Mouse (Mus musculus) heart, embryonic 15.5 days (tissue): ENCODE measurements around the gene Oas1f. TPM values are rescaled to one million over a fixed set of nuclear protein-coding genes. Genes with fewer than 3 reads are reported as not detected.

ENCODE experiments used
- ATAC-seq: fragments of 200-750 bp; cut with Nextera tagmentation; replicated peaks from 2 replicates; pipeline ENCODE4 v1.8.0; 2017; ENCODE audit warnings: low read depth, moderate TSS enrichment; ENCODE audit not compliant: insufficient number of reproducible peaks, insufficient read depth, low FRiP score
- H3K27ac ChIP-seq: fragments of 300-500 bp; sonication (generic); 2 replicates; pipeline ENCODE4 v1.5.1; 2015; ENCODE audit warnings: mild to moderate bottlenecking, inconsistent platforms
- H3K27me3 ChIP-seq: fragments of 300-500 bp; sonication (generic); 2 replicates; pipeline ENCODE4 v1.6.1; 2015; ENCODE audit warnings: inconsistent platforms
- H3K36me3 ChIP-seq: fragments of 300-500 bp; sonication (generic); 2 replicates; pipeline ENCODE4 v1.6.1; 2015; ENCODE audit warnings: mild to moderate bottlenecking, inconsistent platforms
- H3K4me1 ChIP-seq: fragments of 300-500 bp; sonication (generic); replicated peaks from 2 replicates; pipeline ENCODE4 v1.6.1; 2015; ENCODE audit warnings: inconsistent platforms
- H3K4me2 ChIP-seq: fragments of 300-500 bp; sonication (generic); 2 replicates; pipeline ENCODE4 v1.6.1; 2015; ENCODE audit warnings: inconsistent platforms, mild to moderate bottlenecking, moderate library complexity
- H3K4me3 ChIP-seq: fragments of 300-500 bp; sonication (generic); 2 replicates; pipeline ENCODE4 v1.5.1; 2015; ENCODE audit warnings: mild to moderate bottlenecking, inconsistent platforms
- H3K9ac ChIP-seq: fragments of 300-500 bp; sonication (generic); 2 replicates; pipeline ENCODE4 v1.6.1; 2015; ENCODE audit warnings: mild to moderate bottlenecking, inconsistent platforms
- H3K9me3 ChIP-seq: fragments of 300-500 bp; sonication (generic); replicated peaks from 2 replicates; pipeline ENCODE4 v1.6.1; 2016; ENCODE audit warnings: inconsistent platforms
- WGBS: fragments of 180-500 bp; shearing (Covaris S2); methylation state at CpG from one replicate; pipeline ENCODE4 v1.1.7; 2015; ENCODE audit warnings: mixed read lengths; 5-methylcytosine and 5-hydroxymethylcytosine counted together
- polyA plus RNA-seq: library from polyadenylated mRNA; unstranded; fragments of >200 nt; fragmentation: Nextera tagmentation; extraction: Ambion mirVana; gene quantifications from 2 replicates; pipeline ENCODE4 v1.2.1, GENCODE M21; 2015

Gene Oas1f
- polyA plus RNA-seq, 1 experiment from 2014 or later = not detected

GRCm38 (mm10) chr5:120833335-120834280 is 13.6 kb upstream of the Oas1f start:
- H3K27me3 ChIP-seq = peaks cover 26% of the 10 kb centered on the region
- no peak overlapping the region for H3K4me2 ChIP-seq
- WGBS = 15% methylated on average over 17 of the region's 17 CpGs
- no peak for ATAC-seq
- no peak overlapping the region for H3K27ac ChIP-seq
- H3K9me3 ChIP-seq = no peaks in the 10 kb centered on the region
- H3K4me1 ChIP-seq = no peaks in the 10 kb centered on the region
- H3K9ac ChIP-seq = no peak overlapping the region
- H3K36me3 ChIP-seq = no peaks in the 10 kb centered on the region
- no peak overlapping the region for H3K4me3 ChIP-seq

- no peak for ATAC-seq
- H3K4me2 ChIP-seq = no peak overlapping the region
- H3K9me3 ChIP-seq = no peaks in the 10 kb centered on the region
- no peak overlapping the region for H3K4me3 ChIP-seq
- H3K27me3 ChIP-seq = peaks cover 26% of the 10 kb centered on the region
- H3K27ac ChIP-seq = no peak overlapping the region
- WGBS = 7% methylated on average over 8 of the region's 8 CpGs
- no peaks in the 10 kb centered on the region for H3K4me1 ChIP-seq
- no peaks in the 10 kb centered on the region for H3K36me3 ChIP-seq
- H3K9ac ChIP-seq = no peak overlapping the region
Measured at GRCm38 (mm10) chr5:120836731-120837585, 10.2 kb upstream of the Oas1f start.

GRCm38 (mm10) chr5:120844713-120845112 is 2.5 kb upstream of the Oas1f start:
- Histone ChIP-seq H3K27ac (no peak overlapping the region), H3K4me2 (no peak overlapping the region), H3K4me3 (no peak overlapping the region), H3K9ac (no peak overlapping the region), H3K27me3 (no peaks in the 10 kb centered on the region), H3K9me3 (no peaks in the 10 kb centered on the region), H3K4me1 (no peaks in the 10 kb centered on the region), H3K36me3 (no peaks in the 10 kb centered on the region)
- 59% methylated on average over 3 of the region's 3 CpGs for WGBS
- ATAC-seq = no peak

GRCm38 (mm10) chr5:120849601-120850136 is 2.5 kb downstream of the Oas1f start:
- Histone ChIP-seq H3K27me3 (no peaks in the 10 kb centered on the region), H3K4me1 (no peaks in the 10 kb centered on the region), H3K9ac (no peak overlapping the region), H3K9me3 (0 out of 2 replicates have a peak, but pooled peaks cover 4% of the 10 kb centered on the region), H3K36me3 (no peaks in the 10 kb centered on the region), H3K4me2 (no peak overlapping the region), H3K27ac (no peak overlapping the region), H3K4me3 (no peak overlapping the region)
- ATAC-seq = no peak
- 62% methylated on average over 3 of the region's 3 CpGs for WGBS

GRCm38 (mm10) chr5:120859241-120859640 is 12.1 kb downstream of the Oas1f start:
- 52% methylated on average over 2 of the region's 2 CpGs for WGBS

GRCm38 (mm10) chr5:120861121-120861520 is 14.0 kb downstream of the Oas1f start, which contains the start of gene Oas1h:
Gene Oas1h (plus strand): TSS chr5:120861421.
- H3K4me3 ChIP-seq = no peak within 1 kb of the TSS
- no peaks in the 10 kb centered on the region for H3K9me3 ChIP-seq
- 64% methylated on average over 4 of the region's 4 CpGs for WGBS
- no peaks in the 10 kb centered on the region for H3K4me1 ChIP-seq
- no peaks in the 10 kb centered on the region for H3K36me3 ChIP-seq
- no peak within 1 kb of the TSS for H3K9ac ChIP-seq
- no peaks in the 10 kb centered on the region for H3K27me3 ChIP-seq
- no peak within 1 kb of the TSS for H3K4me2 ChIP-seq
- ATAC-seq = no peak
- H3K27ac ChIP-seq = no peak within 1 kb of the TSS

More at GRCm38 (mm10) chr5:120859241-120859640, 12.1 kb downstream of the Oas1f start:
- no peak for ATAC-seq
- H3K4me1 ChIP-seq = no peaks in the 10 kb centered on the region
- no peak overlapping the region for H3K27ac ChIP-seq
- no peaks in the 10 kb centered on the region for H3K36me3 ChIP-seq
- H3K9me3 ChIP-seq = 0 out of 2 replicates have a peak, but pooled peaks cover 2% of the 10 kb centered on the region
- H3K9ac ChIP-seq = no peak overlapping the region
- no peak overlapping the region for H3K4me2 ChIP-seq
- no peak overlapping the region for H3K4me3 ChIP-seq
- H3K27me3 ChIP-seq = no peaks in the 10 kb centered on the region

GRCm38 (mm10) chr5:120865336-120865860 is 18.2 kb downstream of the Oas1f start:
- Histone ChIP-seq H3K27ac (no peak overlapping the region), H3K4me2 (no peak overlapping the region), H3K9me3 (no peaks in the 10 kb centered on the region), H3K27me3 (no peaks in the 10 kb centered on the region; the same call in 1 of the 2 replicates), H3K4me1 (no peaks in the 10 kb centered on the region), H3K9ac (no peak overlapping the region), H3K36me3 (no peaks in the 10 kb centered on the region), H3K4me3 (no peak overlapping the region)
- no peak for ATAC-seq
- 50% methylated on average over 3 of the region's 3 CpGs for WGBS

GRCm38 (mm10) chr5:120869436-120870015 is 22.4 kb downstream of the Oas1f start:
- ATAC-seq = no peak
- H3K27me3 ChIP-seq = no peaks in the 10 kb centered on the region; the same call in 1 of the 2 replicates
- no peak overlapping the region for H3K4me3 ChIP-seq
- H3K9me3 ChIP-seq = no peaks in the 10 kb centered on the region
- H3K36me3 ChIP-seq = no peaks in the 10 kb centered on the region
- H3K9ac ChIP-seq = no peak overlapping the region
- no peak overlapping the region for H3K27ac ChIP-seq
- H3K4me2 ChIP-seq = no peak overlapping the region
- no peaks in the 10 kb centered on the region for H3K4me1 ChIP-seq
- 70% methylated on average over 7 of the region's 7 CpGs for WGBS

- no peaks in the 10 kb centered on the region; the same call in 1 of the 2 replicates for H3K27me3 ChIP-seq
- no peaks in the 10 kb centered on the region for H3K36me3 ChIP-seq
- no peak overlapping the region for H3K4me2 ChIP-seq
- H3K9me3 ChIP-seq = no peaks in the 10 kb centered on the region
- ATAC-seq = no peak
- 48% methylated on average over 3 of the region's 3 CpGs for WGBS
- no peaks in the 10 kb centered on the region for H3K4me1 ChIP-seq
- H3K4me3 ChIP-seq = no peak overlapping the region
- H3K27ac ChIP-seq = no peak overlapping the region
- no peak overlapping the region for H3K9ac ChIP-seq
Measured at GRCm38 (mm10) chr5:120870081-120870480, 22.9 kb downstream of the Oas1f start.

GRCm38 (mm10) chr5:120870782-120871181 is 23.6 kb downstream of the Oas1f start:
- Histone ChIP-seq H3K4me2 (no peak overlapping the region), H3K4me3 (no peak overlapping the region), H3K36me3 (no peaks in the 10 kb centered on the region), H3K4me1 (no peaks in the 10 kb centered on the region), H3K9ac (no peak overlapping the region), H3K27me3 (no peaks in the 10 kb centered on the region; the same call in 1 of the 2 replicates), H3K27ac (no peak overlapping the region), H3K9me3 (no peaks in the 10 kb centered on the region)
- no peak for ATAC-seq
- 66% methylated on average over 7 of the region's 7 CpGs for WGBS
